Mouse (Mus musculus): ENCODE measurements around the gene Trp53. TPM values are rescaled to one million over a fixed set of nuclear protein-coding genes. Genes with fewer than 3 reads are reported as not detected.
A peak's percentile ranks its signal among the peaks of the same experiment; 100 is the strongest.

Trp53 gene
- total RNA-seq, 2 experiments from 2014 or later = 28.5 to 32.3 TPM

DNA sequence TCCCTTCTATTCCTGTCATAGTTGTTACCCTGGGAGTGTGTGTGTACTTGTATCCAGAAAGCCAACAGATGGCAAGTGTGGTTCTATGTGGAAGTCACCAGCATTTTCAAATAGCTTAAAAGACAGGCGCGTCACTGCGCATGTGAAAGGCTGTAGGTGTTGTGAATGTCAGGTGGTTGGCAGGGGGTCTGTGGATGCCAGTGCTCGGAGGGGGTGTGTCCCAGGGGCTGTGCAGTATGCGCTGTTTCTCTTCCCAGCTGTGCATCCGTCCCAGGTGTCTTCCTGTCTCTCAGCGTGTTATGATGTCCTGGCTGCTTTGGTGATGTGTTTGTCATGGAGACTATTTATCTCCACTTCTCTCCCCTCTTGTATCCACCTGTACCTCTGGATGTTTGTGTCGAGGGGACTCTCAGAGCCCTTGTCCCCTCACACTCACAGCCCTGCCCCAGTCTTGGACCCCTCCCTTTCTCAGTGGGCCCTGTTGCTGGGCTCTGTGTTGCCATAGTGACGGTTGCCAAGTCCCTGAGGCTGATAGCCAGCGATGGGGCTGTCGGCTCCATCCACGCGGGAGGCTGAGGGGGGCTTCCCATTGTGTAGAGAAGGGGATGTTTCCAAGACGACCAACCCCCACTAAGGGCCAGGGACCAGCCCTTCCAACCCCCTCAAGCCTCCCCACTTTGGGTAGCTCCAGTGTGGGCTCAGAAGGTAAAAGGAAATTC is 27.4 kb upstream of the Trp53 start:
- no peak for TF ChIP-seq CTCF (conservative IDR thresholded peaks at IDR 0.05)
- H3K27ac ChIP-seq = peak overlapping the region; percentile 97
- peak overlapping the region; percentile 29 for H3K4me3 ChIP-seq
- peak; percentile 68 to 83 for DNase-seq (ENCODE audit: low spot score in 2 of 2)

DNA sequence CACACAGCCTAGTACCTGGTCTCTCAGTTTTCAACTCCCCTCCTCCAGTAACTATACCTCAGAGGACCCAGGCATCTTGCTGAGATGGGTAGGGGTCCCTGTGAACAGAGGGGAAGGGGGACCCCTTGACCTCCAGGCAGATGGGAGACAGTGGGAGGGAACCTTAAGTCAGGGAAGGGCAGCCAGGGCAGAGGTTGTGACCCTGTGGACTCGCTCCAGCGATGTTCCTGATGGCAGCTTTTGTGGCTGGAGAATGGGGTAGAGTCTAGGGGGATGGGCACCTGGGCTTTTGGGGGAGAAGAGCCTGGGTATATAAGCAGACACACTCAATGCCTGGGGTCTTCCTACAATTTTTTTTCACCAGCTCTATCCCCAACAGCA is 26.8 kb upstream of the Trp53 start:
- TF ChIP-seq CTCF (conservative IDR thresholded peaks at IDR 0.05) = no peak
- H3K4me3 ChIP-seq = peak overlapping the region; percentile 29

DNA sequence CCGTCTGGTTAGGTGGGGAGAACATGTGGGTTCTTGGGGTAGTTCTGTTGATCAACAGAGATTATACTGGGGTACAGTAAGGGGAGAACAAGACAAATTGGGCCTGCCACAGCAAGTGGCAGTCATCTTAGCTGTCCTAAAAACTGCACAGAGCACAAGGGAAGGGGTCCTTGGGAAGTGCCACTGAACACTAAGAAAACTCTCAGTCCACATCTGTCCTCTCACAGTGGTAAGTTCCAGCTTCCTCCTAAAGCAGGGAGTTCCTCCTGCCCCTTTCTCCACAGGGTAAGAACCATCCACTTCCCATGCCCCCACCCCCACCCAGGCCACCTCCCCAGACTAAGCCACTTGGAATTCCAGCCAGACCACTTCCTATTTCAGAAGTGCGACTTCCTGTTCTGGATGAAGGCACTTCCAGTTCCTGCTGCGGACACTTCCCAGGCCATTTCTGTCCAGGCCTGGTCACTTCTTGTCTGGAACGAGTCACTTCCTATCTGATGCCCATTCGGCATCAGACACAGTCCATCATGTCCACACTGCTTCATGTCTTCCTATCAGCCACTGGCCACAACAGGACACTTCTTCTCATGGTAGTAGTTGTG is 25.5 kb upstream of the Trp53 start:
- DNase-seq (ENCODE audit: low spot score in 2 of 2) = no peak
- Histone ChIP-seq H3K27ac (peak overlapping the region; percentile 62; the same call in 1 of the 2 replicates), H3K4me3 (no peak overlapping the region)
- no peak for TF ChIP-seq CTCF (conservative IDR thresholded peaks at IDR 0.05)

More for the DNA sequence above, 26.8 kb upstream of the Trp53 start:
- peak overlapping the region; percentile 97 for H3K27ac ChIP-seq
- no peak for DNase-seq (ENCODE audit: low spot score in 2 of 2)

DNA sequence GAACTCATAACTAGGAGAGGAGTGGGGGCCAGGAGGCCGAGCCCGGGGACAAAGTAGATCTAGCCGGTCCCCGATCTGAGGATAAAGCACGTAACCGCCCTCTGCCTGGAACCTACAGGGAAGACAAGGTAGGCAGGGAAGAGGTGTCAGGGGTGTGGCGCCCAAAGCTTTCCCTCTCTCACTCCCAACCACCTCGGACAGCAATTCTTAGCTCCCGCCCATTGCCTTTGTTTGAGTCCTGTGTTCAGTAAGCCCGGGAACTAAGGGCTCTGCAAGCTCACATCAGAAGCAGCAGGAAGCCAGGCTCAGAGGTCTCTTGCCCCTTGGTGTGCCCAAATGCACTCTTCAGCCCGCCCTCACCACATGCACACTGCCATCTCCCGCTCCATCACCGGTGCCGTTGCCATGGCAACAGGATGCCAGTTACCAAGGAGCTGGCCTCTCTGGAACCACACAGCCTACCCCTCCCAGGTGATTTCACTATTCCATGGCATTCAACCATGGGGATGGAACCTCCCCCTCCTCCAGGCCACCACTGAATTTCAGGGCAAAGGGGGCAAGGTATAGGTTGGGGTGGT is 22.7 kb upstream of the Trp53 start:
- DNase-seq (ENCODE audit: low spot score in 2 of 2) = peak in 1 of 2 experiments; percentile 65
- no peak for TF ChIP-seq CTCF (conservative IDR thresholded peaks at IDR 0.05)
- Histone ChIP-seq H3K27ac (peak overlapping the region; percentile 98), H3K4me3 (peak overlapping the region; percentile 83)

DNA sequence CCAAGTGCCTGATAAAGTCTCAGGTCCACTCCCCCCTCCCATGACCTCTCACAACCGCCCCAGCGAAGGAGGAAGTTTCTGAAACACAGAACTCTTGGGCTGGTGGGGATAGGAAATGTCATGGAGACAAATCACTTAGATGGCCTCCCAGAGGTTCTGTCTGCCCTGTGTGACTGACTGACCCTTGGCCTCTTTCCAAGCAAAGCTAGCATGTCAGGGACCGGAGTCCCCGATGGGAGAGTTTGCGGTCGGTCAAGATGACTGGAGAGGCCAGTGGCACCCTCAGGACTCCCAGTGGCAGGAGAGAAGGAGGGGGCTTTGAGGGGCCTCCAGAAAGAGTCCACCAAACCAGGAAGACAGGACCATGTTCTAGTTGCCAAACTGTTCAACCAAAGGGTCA is 21.4 kb upstream of the Trp53 start:
- H3K4me3 ChIP-seq = peak overlapping the region; percentile 83
- no peak for DNase-seq (ENCODE audit: low spot score in 2 of 2)
- peak overlapping the region; percentile 98 for H3K27ac ChIP-seq
- TF ChIP-seq CTCF (conservative IDR thresholded peaks at IDR 0.05) = no peak

DNA sequence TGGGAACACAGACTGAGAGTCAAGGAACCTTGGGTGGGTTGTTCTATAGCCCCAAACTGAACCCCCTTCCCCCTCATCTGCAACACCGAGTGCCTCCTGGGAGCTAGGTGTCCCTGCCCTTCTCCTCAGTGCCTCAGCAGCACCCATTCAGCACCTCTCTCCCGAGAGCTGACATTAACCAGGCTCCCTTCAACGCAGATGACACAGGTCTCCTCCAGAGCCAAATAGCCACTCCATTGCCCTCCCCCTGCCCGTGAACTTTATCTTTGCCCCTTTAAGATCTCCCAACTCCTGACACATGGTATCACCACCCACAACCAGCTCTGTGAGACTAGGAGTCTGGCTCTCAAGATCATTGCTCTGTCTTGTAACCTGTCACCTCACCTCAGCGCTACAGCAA is 21.0 kb upstream of the Trp53 start:
- H3K27ac ChIP-seq = peak overlapping the region; percentile 98
- no peak for DNase-seq (ENCODE audit: low spot score in 2 of 2)
- TF ChIP-seq CTCF (conservative IDR thresholded peaks at IDR 0.05) = no peak
- H3K4me3 ChIP-seq = peak overlapping the region; percentile 83

DNA sequence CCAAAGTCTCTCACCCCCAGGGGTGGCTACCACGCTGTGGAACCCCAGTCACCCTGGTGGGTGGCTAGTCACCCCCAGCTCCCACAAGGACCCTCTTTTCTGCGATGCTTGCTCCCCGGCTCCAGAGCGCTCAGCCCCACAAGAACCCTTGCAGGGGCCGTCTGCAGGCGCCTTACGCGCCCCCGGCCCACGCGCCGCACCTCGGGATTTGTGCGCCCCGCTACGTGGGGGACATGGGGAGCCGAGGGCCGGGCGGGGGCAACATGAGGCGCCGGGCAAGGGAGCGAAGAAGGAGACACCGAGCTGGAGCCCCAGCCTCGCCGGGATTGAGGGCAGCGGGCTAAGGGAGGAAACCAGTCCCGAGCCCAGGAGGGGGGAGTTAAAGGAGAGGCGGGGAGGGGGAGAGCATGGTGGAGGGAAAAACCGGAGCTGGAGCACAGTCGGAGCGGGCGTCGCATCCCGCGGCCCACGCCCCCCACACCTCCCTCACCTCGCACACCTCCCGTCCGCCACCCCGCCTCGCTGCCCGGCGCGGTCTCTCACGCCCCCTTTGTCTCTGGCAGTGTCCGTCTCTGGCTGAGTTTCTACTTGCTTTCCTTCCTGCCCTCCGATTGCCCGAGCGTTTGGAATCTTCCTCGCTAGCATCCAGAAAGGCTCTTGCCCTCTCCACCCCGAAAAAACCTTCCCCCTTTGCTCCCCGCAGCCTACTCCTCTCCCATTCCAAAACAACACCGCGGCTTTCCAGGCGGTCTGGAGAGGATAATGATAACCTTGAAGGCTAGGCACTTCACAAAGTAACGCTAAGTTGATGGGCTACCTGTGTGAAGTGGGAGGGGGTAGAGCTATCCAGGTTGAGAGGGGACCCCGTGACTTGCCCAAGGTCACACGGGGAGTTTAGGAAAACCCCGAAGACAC is 20.1 kb upstream of the Trp53 start, which contains the start of gene Efnb3:
Gene Efnb3, minus strand, starts transcription at position 355 of the 915 bp plus-strand sequence.
- H3K27ac ChIP-seq = peak within 1 kb of the TSS; percentile 98
- no peak for TF ChIP-seq CTCF (conservative IDR thresholded peaks at IDR 0.05)
- peak within 1 kb of the TSS; percentile 83 for H3K4me3 ChIP-seq
- DNase-seq (ENCODE audit: low spot score in 2 of 2) = no peak

DNA sequence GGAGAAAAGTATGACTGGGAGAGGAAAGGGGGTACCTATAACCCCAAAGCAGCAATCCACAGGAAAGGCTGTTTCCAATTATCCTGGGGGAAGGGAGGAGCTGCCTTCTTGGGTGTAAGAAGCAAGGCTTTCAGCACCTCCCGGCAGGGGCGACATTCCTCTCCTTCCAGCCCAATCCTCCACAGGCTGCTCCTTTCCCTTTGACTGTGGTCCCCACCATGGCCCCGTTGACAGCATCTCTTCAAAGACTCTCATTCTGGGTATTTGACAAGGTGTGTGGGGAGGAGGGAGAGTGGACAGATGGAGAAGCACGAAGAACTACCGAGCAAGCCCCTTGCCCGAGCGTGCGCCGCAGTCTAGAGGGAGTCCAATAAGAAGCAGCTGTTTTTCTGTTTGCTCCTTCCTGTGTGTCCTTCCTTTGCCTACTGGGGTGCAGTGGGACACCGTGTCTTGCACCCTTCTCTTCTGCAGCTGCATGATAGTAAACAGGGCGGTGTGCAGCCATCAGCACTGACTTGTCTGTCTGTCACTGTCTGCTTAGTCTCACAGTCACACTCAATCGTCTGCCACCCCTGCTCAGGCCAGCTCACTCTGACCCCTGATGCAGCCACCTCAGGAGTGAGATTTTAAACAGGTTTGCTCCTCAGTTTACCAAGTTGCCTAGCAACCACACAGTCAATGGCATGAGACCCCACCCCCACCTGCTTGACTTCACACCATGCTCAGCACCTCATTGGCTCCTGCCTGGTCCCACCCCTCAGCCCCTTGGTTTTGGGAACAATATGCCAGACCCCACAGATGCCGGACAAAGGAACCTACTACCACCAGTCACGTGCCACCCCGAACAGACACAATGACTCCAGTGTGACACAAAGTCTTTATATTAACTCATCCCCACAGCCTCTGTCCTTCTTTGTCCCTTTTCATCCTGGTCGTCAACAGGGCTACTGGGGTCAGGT is 19.0 kb upstream of the Trp53 start:
- Histone ChIP-seq H3K27ac (peak overlapping the region; percentile 98), H3K4me3 (peak overlapping the region; percentile 83)
- DNase-seq (ENCODE audit: low spot score in 2 of 2) = no peak
- TF ChIP-seq CTCF (conservative IDR thresholded peaks at IDR 0.05) = peak; percentile 29; the same call in 1 of the 2 replicates

DNA sequence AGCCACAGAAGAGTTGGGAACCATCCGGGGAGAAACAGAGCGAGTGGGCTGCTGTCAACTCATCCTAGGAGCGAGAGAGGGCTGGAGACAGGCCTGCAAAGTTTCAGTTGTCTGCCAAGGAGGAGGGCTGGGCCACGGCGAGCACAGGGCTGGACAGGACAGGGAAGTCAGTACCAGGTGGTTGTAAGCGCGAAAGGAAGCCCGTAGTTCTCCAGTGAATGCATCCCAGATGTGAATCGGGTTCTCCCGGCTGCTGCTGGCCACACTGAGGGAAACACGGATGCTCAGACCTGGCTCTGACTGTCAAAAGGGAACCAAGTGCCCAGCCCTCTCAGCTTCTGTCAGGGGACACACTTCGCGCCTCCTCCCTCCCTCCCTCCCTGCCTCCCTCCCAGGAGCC is 16.8 kb upstream of the Trp53 start:
- H3K4me3 ChIP-seq = no peak overlapping the region
- TF ChIP-seq CTCF (conservative IDR thresholded peaks at IDR 0.05) = no peak
- DNase-seq (ENCODE audit: low spot score in 2 of 2) = no peak

DNA sequence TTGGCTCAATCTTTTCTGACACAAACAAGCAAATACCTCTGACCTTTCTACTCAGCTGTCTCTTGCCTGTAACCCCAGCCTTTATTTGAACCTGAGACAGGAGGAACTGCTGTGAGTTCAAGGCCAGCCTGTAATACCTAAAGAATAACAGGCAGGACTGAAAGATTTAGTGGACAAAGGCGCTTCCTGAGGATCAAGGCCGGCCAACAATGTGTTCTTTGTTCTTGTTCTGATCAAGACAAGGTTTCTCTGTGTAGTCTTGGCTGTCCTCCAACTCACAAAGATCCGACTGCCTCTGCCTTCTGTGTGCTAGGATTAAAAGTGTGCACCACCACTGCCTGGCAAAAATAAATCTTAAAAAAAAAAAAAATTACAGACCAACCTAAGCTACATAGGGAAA is 15.8 kb upstream of the Trp53 start:
- H3K27ac ChIP-seq = peak overlapping the region; percentile 75
- H3K4me3 ChIP-seq = no peak overlapping the region
- TF ChIP-seq CTCF (conservative IDR thresholded peaks at IDR 0.05) = no peak
- DNase-seq (ENCODE audit: low spot score in 2 of 2) = no peak

More for the DNA sequence above, 16.8 kb upstream of the Trp53 start:
- H3K27ac ChIP-seq = peak overlapping the region; percentile 75

DNA sequence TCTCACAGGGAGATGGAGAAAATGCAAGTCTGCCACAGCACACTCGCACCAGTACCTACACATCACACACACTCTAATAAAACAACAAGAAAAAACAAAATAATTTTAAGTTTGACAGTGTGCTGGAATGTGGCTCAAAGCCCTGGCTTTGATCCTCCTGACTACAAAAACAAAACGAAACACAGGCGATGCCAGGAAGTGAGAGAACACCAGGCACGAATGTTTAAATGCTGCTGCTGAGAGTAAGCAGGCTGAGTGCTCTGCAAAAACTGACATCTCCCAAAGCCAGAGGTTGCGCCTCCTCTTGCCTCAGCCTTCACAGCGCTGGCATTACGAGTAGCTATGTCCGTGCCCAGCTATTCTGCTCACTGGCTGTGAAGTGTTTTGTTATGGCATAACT is 15.0 kb upstream of the Trp53 start:
- Histone ChIP-seq H3K27ac (peak overlapping the region; percentile 75), H3K4me3 (no peak overlapping the region)
- no peak for TF ChIP-seq CTCF (conservative IDR thresholded peaks at IDR 0.05)
- DNase-seq (ENCODE audit: low spot score in 2 of 2) = no peak

Measured in layer of hippocampus, adult 2 months (tissue).